Mouse (Mus musculus): ENCODE results near the gene Gtse1.

The Gtse1 gene

DNA sequence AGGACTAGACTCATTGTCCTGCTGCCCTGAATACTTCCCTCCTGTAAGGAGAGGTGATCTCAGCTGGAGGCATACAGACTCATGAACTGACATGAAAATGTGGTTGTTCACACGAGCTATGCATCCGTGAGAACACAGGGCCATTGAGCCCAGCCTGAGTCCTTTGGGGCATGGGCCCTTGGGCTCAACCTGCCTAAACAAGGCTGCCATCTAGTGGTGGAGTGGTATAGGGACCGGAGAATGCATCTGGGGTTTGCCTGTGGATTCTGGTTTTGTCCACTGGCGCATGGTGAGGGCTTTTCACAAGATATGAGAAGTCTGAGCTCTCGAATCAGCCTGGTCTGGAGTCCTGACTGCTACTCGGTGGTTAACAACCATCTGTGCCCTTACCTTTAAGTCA lies 8.2 kb downstream of the Gtse1 start:
- DNase-seq (ENCODE audit: low read depth, low spot score), result peak; percentile 55

DNA sequence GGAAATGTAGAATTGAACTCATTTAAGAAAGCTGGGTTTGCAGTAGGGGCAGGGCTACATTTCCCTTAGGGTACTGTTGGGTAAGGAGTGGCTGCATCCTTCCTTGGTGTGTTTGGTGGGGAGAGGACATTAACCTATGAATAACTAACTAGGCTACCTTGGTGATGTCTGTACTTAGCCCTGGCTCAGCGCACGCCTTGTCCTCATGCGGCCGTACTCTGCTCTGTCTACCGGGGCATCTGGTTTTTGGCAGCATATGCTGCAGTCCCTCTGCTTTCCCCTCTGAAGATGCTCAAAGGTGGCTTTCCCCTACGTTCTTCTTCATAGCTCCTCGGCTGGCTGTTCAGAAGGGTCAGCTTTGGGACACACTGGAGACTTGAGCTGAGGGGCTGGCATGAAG lies 17.8 kb downstream of the Gtse1 start:
- DNase-seq (ENCODE audit: low read depth, low spot score), result no peak

DNA sequence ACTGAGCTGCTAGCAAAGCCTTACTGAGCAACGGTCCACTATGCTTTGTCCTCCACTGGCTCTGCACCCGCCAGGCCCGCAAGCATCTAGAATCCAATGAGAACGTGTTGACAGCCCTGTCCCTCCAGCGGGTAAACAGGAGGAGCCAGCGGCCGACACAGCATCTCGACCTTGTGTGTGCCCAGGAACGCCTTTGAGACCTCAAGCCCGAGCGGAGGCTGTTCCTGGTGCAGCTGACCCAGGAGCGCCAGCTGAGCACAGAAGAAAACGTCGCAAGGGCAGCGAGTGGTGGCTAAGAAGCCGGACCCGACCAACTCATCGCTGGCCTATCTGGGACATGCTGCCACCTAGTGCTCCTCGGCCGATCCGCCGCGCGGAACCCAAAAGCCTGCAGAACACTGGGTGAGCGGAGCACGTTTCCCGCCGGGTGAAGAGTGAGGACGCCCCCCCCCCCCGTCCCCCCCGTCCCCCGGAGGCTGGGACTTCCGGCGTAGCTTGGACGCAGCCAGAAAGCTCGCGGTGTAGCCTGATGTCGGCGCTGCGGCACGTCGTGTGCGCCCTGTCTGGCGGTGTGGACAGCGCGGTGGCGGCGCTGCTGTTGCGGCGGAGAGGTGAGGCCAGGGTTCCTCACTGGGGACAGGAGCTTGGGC lies 19.4 kb downstream of the Gtse1 start, which contains the start of gene Trmu:
TSS of gene Trmu (plus strand) at position 465 of the 650 bp plus-strand sequence.
- DNase-seq (ENCODE audit: low read depth, low spot score), result peak; percentile 90

DNA sequence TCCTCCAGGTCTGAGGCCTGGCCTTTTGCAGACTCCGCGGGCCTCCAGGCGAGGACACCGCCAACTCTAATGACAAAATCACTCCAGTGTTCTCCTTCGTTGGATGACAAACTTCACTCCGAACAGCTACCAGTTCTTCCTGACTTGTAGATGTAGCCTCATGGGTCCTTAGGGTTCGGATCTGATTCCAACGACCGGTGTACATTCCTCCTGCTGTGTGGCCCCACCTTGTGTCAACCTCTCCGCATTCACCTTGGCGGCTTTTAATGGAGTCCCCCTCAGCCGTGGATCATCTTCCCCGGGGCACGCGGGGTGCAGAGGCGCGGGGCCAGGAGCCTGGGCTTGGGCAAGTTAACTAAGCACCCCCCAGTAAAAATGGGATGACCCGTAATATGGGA lies 20.0 kb downstream of the Gtse1 start:
- DNase-seq (ENCODE audit: low read depth, low spot score), result no peak

DNA sequence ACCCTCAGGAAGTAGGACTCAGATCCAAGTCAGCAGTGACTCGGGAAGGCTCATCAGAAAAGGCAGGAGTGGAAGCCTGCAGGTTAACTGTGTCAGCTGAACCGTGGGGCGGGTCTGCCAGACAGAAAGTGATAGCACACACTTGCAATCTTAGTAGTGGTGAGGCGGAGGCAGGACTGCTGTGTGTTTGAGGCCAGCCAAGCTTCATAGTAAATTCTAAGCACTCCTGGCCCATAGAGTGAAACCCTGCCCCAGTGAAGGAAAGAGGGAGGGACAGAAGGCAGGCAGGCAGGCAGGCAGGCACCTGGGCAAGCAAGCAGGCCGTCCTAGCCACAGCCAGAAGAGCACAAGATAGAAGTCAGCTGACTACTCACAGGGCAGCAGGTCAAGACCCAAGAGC lies 26.1 kb downstream of the Gtse1 start:
- peak; percentile 68 for DNase-seq (ENCODE audit: low read depth, low spot score)

DNA sequence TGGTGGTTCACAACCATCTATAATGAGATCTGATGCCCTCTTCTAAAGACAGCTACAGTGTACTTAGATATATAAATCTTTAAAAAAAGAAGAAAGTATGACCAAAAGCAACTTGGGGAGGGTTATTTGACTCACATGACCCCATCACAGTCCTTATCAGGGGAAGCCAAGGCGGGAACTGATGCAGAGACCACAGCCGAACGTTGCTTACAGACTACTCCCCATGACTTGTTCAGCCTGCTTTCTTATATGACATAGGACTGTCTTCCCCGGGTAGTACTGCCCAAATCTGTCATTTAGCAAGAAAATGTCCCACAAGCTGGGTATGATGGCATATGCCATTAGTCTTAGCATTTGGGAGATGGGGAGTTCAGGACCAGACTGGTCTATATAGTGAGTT lies 29.7 kb downstream of the Gtse1 start:
- no peak for DNase-seq (ENCODE audit: low read depth, low spot score)

DNA sequence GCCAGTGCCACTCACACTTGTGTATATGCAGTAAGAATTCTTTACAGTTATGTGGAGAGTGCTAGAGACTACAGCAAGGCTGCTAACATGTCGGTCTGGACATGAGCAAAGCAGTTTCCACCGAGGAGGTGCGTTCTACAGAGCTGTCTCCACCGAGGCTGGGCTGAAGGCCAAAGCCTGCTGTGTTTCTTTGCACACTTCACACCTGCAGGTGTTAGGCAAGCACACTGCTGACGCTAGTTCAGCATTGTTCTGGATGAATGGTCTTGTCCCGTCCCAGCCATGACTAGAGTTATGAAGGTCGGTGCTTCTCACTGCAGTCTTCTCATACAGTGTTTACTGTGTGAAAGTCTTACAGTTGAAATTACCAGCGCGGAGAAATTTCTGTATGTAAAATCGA lies 32.4 kb downstream of the Gtse1 start:
- DNase-seq (ENCODE audit: low read depth, low spot score), result no peak

DNA sequence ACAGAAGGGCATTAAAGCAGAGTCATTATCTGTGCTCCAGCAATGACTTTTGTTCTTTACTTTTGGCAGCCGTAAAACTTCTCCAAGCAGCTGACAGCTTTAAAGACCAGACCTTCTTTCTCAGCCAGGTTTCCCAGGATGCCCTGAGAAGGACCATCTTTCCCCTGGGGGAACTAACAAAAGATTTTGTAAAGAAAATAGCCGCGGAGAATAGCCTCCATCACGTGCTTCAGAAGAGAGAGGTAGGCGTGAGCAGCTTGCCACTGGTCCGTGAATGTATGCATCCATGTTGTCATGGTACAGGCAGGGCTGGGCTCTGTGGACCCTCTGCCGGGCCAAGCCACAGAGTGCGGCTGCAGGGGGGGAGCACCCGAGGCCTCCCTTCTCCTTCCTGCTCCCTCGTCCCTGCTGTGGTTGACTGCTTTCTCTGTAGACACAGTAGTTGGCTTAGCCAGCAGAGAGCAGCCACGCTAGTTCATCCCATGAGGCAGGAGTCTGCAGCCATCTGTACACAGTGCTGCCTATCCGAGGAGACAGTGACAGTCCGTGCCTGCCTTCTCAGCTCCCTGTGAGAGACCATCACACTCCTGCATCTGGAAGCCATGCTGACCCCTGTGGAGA lies 33.1 kb downstream of the Gtse1 start:
- DNase-seq (ENCODE audit: low read depth, low spot score), result no peak

DNA sequence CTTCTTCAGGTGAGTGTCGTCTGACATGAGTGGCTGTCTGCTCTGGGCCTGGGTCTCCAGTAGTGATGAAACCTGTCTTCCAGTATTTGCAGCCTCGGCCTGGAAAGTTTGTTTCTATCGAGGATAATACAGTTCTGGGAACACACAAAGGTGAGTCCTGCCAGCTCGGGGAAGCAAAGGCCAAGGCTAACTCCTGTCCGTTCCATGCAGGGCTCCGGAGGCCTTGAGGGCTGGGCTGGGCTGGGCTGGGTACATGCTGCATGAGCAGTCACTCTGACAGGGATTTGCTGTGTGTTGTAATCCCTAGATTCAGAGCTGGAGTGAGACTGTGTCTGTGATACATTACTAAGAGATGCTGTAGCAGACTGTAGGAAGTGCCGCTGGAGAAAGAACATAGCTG lies 34.3 kb downstream of the Gtse1 start:
- no peak for DNase-seq (ENCODE audit: low read depth, low spot score)

DNA sequence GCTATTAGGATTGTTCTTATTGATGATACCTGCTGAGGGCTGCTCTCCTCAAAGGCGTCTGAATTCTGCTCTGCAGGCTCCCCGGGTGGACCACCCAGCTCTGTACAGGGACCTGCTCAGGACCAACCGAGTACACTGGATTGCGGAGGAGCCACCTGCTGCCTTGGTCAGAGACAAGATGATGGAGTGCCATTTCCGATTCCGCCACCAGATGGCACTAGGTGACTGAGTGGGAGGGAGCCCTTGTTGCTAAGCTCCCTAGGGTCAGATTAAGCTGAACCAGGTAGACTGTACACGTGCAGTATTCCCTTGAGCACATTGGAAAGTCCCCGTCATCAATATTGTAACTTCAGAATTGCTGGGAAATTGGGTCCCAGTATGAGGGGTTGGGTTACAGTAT lies 36.7 kb downstream of the Gtse1 start:
- DNase-seq (ENCODE audit: low read depth, low spot score), result peak; percentile 39

DNA sequence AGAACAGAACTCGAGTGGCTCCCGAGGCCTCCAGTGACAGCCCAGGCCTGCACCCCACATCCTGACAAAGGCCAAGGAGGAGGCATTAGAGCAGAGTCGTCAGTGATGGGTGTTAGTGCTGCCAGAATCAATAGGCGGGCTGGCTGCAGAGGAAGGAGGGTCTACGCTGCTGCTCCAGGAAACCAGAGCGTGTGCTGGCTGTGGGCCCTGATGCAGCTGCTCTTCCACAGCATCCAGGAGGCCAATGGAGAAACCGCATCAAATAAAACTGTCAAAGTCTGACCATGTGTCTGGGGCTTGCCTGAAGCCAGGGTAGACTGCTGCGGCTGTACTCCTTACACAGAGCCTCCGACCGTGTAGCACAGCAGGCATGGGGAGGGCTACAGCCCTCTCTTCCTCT lies 37.6 kb downstream of the Gtse1 start:
- no peak for DNase-seq (ENCODE audit: low read depth, low spot score)

DNA sequence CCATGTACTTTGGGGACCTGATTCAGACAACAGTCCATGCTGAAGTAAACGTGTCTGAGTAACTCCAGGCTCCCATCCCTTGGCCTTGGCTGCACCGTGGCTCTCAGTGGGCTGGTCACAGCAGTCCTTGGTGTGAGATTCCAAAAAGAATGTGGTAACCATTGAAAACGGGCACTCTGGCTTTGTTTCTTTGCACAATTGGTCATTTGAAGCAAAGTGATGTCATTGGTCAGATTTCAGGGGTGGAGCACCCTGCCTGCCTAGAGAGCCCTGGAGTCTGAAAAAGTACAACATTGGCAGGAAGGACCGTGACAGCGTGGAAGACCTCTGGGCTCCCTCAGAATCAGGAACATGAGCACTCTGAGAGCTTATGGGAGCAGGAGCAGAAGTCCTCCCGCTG lies 39.9 kb downstream of the Gtse1 start:
- DNase-seq (ENCODE audit: low read depth, low spot score), result no peak

DNA sequence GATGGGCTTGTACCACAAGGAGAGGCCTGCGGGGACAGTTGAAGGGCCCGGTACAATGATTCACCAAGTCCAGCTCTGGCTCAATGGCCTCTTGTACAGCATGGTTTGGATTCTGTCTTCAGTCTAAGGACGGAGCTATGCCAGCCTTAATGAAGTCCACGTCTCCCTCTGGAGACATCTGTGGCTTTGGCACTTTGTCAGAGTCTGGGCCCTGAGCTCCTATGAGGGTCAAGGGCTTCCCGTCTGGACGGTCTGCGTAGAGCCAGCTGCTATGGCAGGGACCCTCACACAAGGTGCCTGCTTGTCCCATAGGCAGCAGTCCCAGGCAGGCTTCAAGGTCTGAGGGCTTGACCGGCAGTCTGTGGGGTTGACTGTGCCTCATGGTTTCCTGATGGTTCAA lies 40.8 kb downstream of the Gtse1 start:
- no peak for DNase-seq (ENCODE audit: low read depth, low spot score)

DNA sequence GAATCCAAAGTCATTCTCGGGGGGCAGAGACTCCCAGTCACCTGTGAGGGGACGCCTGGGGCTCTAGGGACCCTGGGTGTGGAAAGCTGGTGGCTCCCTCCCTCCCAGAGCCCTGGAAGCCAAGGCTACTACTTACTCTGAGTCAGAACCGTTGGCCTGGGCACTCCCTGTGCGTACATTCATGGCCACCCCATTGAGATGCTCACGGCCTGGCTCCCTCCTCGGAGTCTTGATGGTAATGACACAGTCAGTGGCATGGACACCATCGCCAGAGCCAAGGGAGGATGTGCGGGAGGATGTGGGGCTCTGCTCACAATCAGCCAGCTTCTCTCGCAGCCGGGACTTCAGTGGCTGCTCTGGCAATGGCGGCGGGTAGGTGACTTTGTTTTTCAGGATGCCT lies 41.3 kb downstream of the Gtse1 start:
- DNase-seq (ENCODE audit: low read depth, low spot score), result no peak

DNA sequence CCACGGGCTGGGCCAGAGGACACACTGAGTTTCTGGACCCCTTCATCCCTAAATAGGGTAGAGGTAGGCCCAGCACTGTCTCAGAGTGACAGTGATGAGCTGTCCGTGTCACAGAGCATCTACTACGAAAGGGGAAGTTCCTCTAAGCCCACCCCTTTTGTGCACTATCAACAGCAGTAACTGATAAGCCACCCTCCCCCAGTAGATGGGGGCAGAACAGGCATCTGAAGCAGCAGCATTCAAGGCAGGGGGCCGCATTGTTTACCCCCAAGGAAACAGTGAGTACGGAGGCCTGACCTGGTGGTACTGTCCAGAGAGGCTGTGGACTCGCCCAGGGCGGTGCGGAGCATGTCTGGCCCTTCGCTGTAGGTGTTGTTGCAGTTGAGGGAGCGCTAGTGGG lies 43.0 kb downstream of the Gtse1 start:
- no peak for DNase-seq (ENCODE audit: low read depth, low spot score)

DNA sequence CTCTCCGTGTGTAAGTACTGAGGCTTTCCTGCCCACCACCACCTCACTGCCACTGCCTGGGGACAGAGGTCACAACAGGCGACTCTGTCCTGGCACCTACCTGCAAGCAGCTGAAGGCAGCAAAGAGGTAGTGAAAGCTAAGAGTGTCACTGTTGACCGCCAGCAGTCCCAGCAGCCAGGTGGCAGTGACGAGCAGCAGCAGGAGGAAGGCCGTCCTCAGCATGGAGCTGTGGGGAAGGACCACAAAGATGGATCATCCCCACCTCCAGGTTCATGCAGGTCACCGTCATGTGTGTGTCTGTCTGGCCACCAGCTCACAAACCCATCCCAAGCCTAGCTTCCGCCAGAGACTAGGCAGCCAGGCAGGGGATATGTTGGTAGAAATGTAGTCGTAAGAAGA lies 44.3 kb downstream of the Gtse1 start:
- DNase-seq (ENCODE audit: low read depth, low spot score), result no peak

DNA sequence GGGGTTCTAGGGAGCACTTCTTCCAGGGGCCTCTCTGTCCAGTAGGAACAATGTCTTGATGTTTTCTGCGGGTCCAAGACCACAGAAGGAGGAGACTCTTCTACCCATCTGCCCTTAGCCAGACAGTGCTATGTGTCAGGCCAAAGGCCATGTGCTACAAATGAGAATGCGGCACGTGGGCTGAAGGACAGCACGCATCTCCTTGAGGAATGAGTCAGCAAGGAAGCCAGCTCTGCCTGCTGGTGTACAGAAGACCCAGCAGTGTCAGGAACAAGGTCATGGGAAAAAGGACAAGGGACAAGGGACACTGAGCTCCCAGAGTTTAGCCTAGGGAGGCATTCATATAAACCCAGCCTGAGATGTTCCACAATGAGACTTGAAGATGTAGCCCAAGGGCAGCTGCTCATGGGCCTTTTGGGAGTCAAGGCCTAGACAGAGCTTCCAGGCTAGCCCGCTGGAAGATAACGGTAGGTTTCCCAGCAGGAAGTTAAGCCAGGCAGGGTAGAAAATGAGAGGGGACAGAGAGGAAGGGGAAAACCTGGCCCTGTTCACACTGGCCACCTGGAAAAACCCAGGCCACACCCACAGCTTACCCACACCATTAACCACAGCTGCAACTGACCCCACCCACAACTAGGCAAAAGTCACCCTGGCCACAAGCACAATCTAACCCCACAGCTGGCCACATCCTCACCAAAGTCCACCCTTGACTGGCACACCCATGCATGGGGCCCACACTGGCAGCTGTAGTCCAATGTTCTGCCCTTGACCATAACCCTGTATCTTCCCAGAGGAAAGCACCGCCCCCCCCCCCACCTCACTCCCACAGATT lies 49.3 kb downstream of the Gtse1 start:
- no peak for DNase-seq (ENCODE audit: low read depth, low spot score)

DNA sequence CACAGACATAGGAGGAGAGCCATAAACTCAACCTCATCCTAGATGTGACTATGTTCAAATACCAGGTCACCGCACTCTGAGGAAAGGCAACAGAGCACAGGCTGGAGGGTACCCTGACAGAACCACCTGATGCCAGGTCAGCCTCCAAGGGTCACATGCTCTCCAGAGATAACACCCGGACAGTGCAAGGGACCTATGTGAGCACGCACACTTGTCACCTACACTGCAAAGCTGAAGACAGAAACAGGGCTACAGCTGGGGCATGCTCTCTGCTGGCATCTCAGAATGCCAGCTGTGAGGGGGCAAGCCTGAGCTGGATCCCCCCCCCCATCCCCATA lies 49.9 kb downstream of the Gtse1 start:
- DNase-seq (ENCODE audit: low read depth, low spot score), result no peak

DNA sequence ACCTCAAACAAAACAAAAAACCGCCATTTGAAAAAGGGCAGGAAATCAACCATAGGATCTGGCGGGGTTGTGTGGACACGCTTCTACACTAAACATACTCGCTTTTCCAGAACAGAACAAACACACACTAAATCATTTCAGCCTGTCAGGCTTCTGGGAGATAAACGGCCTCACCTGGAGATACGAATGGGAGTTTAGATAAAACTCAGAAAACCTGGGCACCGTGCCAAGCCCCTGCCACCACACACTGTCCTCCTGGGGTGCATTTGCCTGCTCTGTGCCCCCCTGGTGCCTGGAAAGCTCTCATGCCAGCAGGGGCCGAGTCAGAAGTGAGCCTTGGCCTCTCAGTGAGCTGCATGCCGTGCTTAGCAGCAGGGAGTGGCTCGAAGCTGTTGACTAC lies 50.4 kb downstream of the Gtse1 start:
- DNase-seq (ENCODE audit: low read depth, low spot score), result no peak

DNA sequence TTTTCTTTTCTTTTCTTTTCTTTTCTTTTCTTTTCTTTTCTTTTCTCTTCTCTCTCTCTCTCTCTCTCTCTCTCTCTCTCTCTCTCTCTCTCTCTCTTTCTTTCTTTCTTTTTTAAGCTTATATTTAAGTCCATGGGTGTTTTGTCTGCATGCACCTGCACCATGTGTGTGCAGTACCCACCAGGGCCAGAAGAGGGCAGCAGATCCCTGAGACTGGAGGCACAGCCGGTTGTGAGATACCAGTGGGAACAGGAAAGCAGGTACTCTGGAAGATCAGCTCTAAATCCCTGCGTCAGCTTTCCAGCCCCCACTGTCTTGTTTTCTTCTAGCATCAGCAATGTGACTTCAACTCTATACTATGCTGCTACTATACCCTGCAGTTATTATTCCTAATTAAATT lies 54.1 kb downstream of the Gtse1 start:
- DNase-seq (ENCODE audit: low read depth, low spot score), result no peak

DNA sequence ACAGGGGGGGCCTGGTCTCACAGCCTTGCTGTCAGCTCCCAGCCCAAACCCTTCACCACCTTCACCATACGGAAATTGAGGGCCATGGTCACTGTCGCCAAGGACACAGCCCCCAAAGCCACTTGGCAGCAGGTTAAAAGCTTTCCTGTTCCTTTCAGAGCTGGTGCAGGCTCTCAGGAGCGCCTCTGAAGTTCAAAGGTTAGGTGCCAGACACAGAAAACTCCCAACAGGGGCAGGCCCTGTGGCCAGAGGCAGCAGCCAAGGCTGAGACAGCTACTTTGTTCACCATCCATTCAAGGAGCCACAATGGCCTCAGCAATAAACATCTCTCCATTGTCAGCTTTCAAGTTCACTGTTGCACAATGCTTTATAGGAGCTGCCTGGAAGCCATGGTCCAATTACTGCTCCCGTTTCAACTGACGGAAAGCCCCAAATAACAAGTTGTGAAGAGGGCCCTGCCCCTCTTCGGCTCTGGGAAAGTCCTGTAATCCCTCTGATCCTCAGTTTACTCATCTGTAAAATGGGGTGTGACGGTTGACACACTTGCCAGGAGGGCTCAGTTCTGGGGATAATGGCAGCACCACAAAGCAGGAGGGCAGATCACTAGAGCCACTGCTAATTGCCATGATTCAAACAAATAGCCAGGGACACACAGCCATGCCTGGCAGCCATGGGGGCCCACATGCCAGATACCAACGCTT lies 59.8 kb downstream of the Gtse1 start:
- no peak for DNase-seq (ENCODE audit: low read depth, low spot score)

DNA sequence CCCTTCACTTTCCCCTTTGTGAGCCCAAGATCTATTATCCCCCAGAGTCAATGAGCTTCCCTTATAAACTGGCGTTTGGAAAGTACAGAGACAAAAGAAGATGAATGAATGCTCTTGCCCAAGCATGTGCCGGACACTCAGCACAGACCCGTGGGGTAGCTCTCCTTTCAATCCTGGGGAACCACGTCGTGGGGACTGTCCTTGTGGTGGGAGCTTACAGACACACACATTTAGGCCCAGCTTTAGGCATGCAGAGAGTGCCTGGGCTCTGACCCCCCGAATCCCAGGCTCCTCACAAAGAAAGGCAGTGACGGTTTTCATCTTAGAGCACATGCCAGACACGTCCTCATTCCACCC lies 60.3 kb downstream of the Gtse1 start:
- no peak for DNase-seq (ENCODE audit: low read depth, low spot score)

DNA sequence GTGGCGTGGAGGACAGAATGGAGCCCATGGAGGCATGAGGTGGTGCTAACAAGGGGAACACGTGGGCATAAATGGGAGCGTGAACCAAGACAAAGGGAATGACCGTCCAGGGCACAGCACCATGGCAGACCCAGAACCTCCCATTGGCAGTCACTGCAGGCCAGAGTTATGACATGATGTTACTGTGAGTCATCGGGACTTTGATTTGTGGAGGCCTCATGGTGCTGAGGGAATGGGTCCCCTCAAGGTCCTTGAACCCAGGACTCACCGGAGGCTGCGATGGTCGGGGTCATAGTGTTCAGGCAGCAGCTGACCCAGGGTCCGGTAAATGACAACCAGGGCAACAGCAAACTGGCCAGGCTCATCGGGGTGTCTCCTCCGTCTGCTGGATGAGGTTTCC lies 62.3 kb downstream of the Gtse1 start:
- no peak for DNase-seq (ENCODE audit: low read depth, low spot score)

Data from skeletal muscle tissue, adult 2 months (tissue).